Mouse (Mus musculus): Measurements from ENCODE around the gene Gm3646. TPM values are rescaled to one million over a fixed set of nuclear protein-coding genes. Genes with fewer than 3 reads are reported as not detected.

Gm3646 gene
- not detected for polyA plus RNA-seq (2017; shearing (Covaris generic))

DNA sequence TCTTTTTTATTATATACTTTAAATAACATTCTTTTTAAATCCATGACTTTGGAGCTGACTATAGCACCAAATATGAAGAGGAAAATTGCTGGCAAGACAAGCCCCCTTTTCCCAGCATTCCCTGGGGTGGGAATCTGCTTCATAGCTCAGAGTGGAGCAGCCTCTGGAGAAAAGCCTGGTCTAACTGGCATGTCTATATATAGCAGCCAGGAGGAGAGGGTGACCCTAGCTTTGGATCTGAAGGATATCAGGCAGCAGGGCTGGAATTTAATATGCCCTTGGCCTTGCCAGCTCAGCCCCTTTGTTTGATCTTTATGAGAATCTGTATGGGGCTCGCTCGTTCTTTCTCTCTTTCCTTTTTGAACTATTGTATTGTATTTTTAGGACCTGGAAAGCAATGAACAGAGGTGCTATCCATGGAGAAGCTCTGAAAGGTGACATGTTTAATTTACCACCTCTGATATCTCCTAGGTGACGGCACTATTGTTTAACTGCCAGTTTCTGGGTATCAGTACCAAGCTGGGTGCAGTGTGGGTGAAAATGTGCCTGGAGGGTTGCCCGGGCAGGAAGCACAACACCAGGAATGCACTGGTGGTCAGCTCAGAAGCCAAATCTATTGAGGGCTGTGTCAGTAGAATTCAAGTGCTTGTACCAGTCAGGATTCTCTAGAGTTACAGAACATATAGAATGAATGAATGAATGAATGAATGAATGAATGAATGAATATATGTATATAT, at the start of gene Gm3646:
Gm3646 (minus strand) TSS at position 90 of the 737 bp plus-strand sequence.
- ATAC-seq = no peak

DNA sequence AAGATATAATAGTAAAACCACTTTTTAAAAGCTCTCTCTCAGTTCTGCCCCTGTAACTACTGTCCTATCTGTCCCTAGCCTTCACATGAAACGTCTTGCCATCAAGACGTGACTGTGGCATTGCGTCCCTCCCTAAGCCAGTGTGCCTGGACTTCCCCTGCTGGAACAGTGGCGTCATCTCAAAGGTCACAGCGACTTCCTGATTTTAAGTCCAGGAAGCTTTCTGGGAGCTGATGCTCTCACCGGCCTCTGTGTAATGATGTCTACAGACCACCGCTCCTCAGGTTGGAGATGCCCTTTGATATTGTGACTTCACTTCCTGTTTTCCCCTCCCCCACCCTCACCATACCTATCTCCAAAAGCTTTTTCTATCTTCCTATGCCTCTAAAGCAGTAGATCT, 41.9 kb upstream of the Gm3646 start:
- peak; percentile 27 for ATAC-seq

- no peak for ATAC-seq
These were observed 41.0 kb upstream of the Gm3646 start for GRCm38 (mm10) chr1:39846031-39846550.

GRCm38 (mm10) chr1:39843328-39843727, 38.2 kb upstream of the Gm3646 start:
- ATAC-seq = peak; percentile 6

- ATAC-seq = peak; percentile 93
These were observed 37.3 kb upstream of the Gm3646 start for GRCm38 (mm10) chr1:39842218-39843007.

- ATAC-seq = no peak
These were observed 35.7 kb upstream of the Gm3646 start for GRCm38 (mm10) chr1:39840856-39841255.

DNA sequence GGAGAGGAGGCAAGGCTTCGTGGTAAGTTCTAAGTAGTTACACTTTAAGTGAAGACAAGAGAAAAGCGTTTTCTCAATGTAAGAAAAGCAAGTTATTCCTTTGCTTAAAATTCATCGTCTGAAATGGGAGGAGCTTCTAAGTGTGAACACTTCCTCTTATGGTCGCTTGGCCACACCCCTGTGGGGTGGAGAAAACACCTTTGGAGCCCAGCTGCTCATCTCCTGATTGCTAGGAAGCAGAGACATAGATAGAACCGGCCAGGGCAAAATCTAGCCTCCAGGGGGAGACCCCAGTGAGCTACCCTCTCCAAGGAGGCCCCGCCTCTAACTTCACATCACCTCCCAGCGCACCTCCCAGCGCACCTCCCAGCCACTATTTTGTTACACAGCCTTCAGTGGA, 34.7 kb upstream of the Gm3646 start:
- ATAC-seq = no peak

- ATAC-seq = no peak
These were observed 34.1 kb upstream of the Gm3646 start for GRCm38 (mm10) chr1:39839217-39839616.

DNA sequence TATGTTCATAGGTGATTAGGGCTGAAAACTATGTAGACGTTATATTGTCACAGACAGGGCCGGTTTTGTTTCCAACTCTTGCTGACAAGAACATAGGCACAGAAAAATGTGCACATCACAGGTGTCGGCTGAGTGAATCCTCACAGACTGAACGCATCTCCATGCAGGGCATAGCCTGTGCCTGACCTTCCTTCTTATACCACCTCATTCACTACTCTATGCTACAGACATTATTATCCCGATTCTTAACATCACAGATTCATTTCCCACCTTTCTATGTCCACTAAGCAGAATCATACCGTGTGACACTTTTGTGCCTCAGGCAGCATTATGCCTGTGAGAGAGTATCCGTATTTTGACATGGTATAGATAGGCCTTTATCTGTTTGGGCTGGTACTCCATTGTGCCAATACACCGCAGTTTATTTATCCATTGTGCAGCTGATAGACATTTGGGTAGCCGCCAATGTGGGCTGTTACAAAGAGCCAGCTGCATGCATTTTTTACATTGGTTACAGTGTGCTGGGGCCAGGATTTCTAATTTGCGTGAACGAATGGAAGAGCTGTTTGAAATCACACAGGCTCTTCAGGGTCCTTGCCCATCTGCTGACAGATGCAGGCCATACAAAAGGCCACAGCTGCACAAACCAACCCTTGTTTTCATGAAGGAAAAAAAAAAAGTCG, 33.5 kb upstream of the Gm3646 start:
- ATAC-seq = no peak

- no peak for ATAC-seq
These were observed 26.5 kb upstream of the Gm3646 start for GRCm38 (mm10) chr1:39831594-39832039.

DNA sequence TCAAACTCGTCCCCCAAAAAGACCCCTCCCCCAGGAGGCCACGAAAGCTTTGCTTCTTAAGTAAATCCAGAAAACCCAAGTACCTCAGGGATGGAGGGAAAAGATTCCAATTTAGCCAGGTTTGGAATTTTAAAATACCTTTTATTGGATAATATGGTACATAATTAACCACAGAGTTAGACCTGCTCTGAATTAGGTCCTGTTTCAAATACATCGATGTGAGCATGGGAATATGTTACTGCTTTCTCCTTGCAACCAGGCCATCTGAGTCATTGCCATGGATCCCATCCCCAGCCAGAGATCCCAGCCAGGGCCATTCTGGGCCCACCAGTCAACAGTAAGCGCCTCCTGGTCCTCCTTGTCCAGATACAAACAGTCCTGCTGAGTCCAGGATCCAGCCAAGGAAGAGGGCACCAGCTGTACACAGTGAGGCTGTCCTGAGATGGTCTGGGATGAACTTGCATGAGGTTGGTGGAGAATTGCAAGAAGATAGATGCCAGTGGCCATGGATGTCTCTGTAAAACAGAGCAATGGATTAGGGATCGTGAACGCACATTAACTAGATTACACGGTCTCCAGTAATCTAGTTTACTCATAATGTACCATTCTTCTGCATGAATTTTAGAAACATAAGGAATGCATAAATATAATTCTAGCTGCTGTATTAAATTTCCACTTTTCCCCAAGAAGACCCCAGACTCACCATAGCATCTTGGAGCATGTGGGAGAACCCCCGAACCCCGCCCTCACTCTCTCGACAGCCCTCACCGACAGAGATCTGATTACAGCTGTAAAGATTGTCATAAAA, 25.9 kb upstream of the Gm3646 start:
- ATAC-seq = no peak

- ATAC-seq = no peak
These were observed 19.8 kb upstream of the Gm3646 start for GRCm38 (mm10) chr1:39824902-39825301.

DNA sequence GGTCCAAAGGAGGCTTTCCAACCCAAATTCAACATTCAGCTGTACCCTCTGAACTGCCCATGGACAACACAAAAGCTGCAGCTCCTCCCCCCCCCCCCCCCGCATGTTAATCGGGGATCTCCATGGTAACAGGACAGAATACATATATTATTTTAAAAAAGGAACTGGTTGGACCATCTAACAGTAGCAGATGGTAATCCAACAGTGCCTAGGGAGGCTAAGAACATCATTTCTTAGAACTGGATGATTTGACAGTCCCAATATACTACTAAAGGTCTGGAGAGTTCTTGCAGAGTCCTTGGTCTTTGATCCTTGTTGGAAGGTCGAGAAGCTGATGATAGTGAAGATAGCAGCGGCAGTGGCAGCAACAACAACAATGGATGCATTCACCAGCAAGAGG, 19.1 kb upstream of the Gm3646 start:
- no peak for ATAC-seq

DNA sequence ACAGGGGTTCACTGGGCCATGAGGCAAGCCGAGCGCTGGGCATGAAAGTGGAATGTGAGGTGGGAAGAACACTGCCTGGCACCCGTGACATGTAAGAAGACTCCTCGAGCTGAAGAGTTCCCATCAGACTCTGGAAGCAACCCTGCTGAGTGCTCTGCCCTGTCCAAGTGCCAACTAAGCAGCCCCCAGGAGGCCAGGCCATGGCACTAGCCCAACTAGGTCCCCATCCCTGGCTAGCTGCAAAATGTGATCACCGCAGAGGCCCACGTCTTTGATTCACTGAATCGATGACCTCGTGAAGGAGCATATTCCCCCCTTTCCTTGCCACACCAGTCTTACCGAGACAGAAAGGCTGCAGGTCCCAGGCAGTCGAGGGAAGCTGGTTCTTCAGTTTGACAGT, 14.5 kb upstream of the Gm3646 start:
- ATAC-seq = no peak

- no peak for ATAC-seq
These were observed 10.6 kb upstream of the Gm3646 start for GRCm38 (mm10) chr1:39815766-39816165.

- ATAC-seq = no peak
These were observed 7.9 kb upstream of the Gm3646 start for GRCm38 (mm10) chr1:39813067-39813466.

DNA sequence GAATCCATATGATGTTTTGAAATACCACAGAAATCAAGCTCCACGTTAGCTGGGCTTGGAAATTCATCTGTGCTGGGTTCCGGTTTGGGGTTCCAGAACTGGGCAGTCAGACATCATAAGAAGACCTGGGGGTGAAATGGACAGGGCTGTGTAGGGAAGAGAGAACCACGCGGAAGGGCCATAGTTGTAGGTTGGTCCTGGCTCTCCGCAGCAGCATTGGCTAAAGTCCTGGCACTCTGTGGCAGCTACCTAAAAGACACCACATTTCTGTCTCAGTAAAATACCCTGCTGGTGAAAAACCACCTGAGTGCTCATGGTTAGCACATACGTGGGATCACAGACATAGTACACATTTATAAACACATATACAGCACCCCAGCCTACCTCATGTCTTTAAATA, 343 bp downstream of the Gm3646 start:
- no peak for ATAC-seq

DNA sequence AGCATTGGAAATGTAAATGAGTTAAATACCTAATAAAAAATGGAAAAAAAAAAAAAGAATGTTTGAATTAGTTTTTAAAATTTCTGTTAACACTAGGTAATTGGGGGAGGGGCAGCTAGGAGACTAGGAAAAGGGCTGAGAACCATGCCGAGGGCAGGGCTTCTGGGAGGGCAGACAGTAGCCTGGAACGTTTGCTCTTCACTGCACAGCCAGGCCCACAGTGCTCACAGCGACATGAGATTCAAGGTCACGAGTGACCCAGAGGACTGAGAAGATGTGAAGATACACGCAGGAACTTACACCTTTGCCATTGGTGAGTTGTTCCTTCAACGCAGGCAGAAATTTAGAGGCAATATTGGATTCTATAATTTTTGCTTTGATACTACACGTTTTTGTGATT, 2.2 kb downstream of the Gm3646 start:
- ATAC-seq = no peak

DNA sequence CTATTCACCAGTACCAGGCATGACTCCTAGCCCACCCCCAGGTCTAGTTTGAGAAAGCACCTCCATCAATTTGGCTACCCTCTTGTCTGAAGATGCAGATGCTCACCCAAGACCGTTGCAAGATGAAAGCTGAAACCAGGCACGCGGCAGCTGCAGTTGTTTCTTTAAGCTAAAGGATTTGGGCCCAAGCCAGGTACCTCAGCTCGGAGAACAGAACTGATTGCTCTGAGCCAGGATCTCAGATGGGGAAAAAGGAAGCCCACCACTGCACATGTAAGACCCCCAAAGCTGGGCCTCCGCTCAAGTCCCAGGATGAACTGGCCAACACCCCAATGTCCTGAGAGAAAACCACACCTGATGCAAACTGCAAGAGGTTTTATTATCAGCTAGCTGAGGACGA, 7.6 kb downstream of the Gm3646 start:
- no peak for ATAC-seq

- no peak for ATAC-seq
These were observed 8.4 kb downstream of the Gm3646 start for GRCm38 (mm10) chr1:39796765-39797164.

- ATAC-seq = no peak
These were observed 20.5 kb downstream of the Gm3646 start for GRCm38 (mm10) chr1:39784632-39785031.

DNA sequence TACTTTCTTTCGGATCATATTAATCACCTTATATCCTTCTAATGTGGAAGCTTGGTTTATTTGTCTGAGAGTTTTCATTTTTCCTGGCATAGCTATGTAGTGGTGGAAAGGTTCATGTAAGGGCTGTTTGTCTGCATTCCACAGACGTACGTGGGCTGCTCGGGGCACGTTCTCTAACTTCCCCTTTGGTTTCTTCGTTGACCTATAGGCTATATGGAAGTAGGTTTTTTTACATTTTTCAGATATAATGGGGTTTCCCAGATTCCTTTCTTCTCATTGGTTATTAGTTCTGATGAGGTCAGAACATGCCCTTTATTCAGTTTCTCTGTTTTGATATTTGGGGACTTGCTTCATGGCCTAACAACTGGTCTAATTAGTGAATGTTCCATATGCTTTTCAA, 23.3 kb downstream of the Gm3646 start:
- ATAC-seq = no peak

All from CD4-positive, CD25-positive, alpha-beta regulatory T cell, adult 4 months (primary cell).